Mouse (Mus musculus) embryonic facial prominence, embryonic 10.5 days (tissue): ENCODE results near the gene Gm9837. TPM values are rescaled to one million over a fixed set of nuclear protein-coding genes. Genes with fewer than 3 reads are reported as not detected.
"Not testable (repeated sequence)": the region's sequence is repeated elsewhere in the genome, so short reads cannot be mapped to it uniquely, and the experiment has no call there.

ENCODE experiments used
- DNase-seq: peaks from one replicate; pipeline ENCODE4 v3.0.0-alpha.2; 2017; ENCODE audit warnings: low spot score
- H3K27ac ChIP-seq: fragments of 300-500 bp; sonication (generic); replicated peaks from 2 replicates; pipeline ENCODE4 v1.5.1; 2016; ENCODE audit warnings: mild to moderate bottlenecking
- H3K27me3 ChIP-seq: fragments of 300-500 bp; sonication (generic); replicated peaks from 2 replicates; pipeline ENCODE4 v1.6.1; 2016; ENCODE audit warnings: low read depth, mild to moderate bottlenecking; ENCODE audit not compliant: poor library complexity, severe bottlenecking
- H3K36me3 ChIP-seq: fragments of 300-500 bp; sonication (generic); replicated peaks from 2 replicates; pipeline ENCODE4 v1.6.1; 2016; ENCODE audit warnings: mild to moderate bottlenecking, moderate library complexity
- H3K4me1 ChIP-seq: fragments of 300-500 bp; sonication (generic); 2 replicates; pipeline ENCODE4 v1.6.1; 2016
- H3K4me3 ChIP-seq: fragments of 300-500 bp; sonication (generic); 2 replicates; pipeline ENCODE4 v1.5.1; 2016; ENCODE audit warnings: mild to moderate bottlenecking, moderate library complexity
- H3K9me3 ChIP-seq: fragments of 300-500 bp; sonication (generic); 2 replicates; pipeline ENCODE4 v1.6.1; 2016; ENCODE audit warnings: mild to moderate bottlenecking
- WGBS: fragments of 180-500 bp; shearing (Covaris S2); methylation state at CpG from one replicate; pipeline ENCODE4 v1.1.7; 2016; 5-methylcytosine and 5-hydroxymethylcytosine counted together
- polyA plus RNA-seq: library from polyadenylated mRNA; unstranded; fragments of >200 nt; fragmentation: Nextera tagmentation; extraction: Ambion mirVana; gene quantifications from 2 replicates; pipeline ENCODE4 v1.2.1, GENCODE M21; 2016

The Gm9837 gene
- polyA plus RNA-seq, 1 experiment from 2014 or later: not detected

DNA sequence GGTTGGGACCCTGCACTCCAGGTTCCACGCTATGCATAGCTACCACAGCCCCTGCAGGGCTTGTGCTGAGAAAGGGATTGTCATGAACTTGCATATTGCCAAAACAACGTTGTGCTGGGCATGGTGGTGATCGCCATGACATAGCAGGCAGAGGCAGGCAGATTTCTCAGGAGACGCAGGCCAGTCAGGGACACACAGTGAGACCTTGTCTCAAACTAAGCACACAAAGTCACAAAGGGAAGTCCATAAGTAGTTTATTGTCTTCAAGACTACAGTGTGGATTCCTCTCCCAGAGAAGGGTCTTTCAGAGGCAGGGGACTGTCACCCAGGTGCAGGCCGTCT is 41.6 kb downstream of the Gm9837 start:
- no peaks in the 10 kb centered on the region for H3K9me3 ChIP-seq
- 95% methylated on average over 5 of the region's 5 CpGs for WGBS
- H3K27me3 ChIP-seq: 0 out of 2 replicates have a peak, but pooled peaks cover 4% of the 10 kb centered on the region
- H3K36me3 ChIP-seq: peaks cover 25% of the 10 kb centered on the region
- DNase-seq: no peak
- H3K4me1 ChIP-seq: peaks cover 17% of the 10 kb centered on the region
- H3K4me3 ChIP-seq: no peak overlapping the region
- no peak overlapping the region for H3K27ac ChIP-seq

- H3K27me3 ChIP-seq: 0 out of 2 replicates have a peak, but pooled peaks cover under 1% of the 10 kb centered on the region
- H3K36me3 ChIP-seq: peaks cover 25% of the 10 kb centered on the region
- no peak for DNase-seq
- H3K4me3 ChIP-seq: no peak overlapping the region
- peaks cover 17% of the 10 kb centered on the region for H3K4me1 ChIP-seq
- H3K27ac ChIP-seq: no peak overlapping the region
- WGBS: 91% methylated on average over 3 of the region's 3 CpGs
- no peaks in the 10 kb centered on the region for H3K9me3 ChIP-seq
Observed at GRCm38 (mm10) chr11:53427993-53428715, 42.1 kb downstream of the Gm9837 start.

DNA sequence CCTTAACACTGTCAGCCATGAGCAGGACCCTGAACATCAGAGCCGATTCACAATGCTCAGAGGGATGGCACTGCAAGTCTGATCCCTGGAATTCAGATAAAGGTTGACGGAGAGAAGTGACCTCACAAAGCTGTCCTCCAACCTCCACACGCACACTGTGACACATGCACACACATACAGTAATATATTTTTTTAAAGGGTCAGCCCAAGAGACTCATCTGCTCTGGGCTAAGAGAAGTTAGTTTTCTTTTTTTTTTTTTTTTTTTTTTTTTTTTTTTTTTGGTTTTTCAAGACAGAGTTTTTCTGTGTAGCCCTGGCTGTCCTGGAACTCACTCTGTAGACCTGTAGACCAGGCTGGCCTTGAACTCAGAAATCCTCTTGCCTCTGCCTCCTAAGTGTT is 43.4 kb downstream of the Gm9837 start:
- peaks cover 33% of the 10 kb centered on the region for H3K36me3 ChIP-seq
- DNase-seq, H3K27ac ChIP-seq, H3K27me3 ChIP-seq, H3K9me3 ChIP-seq, H3K4me3 ChIP-seq: not testable (repeated sequence)
- 90% methylated on average over 3 of the region's 3 CpGs for WGBS
- H3K4me1 ChIP-seq: peaks cover 17% of the 10 kb centered on the region

- WGBS: 88% methylated on average over 6 of the region's 6 CpGs
- Histone ChIP-seq H3K9me3 (no peaks in the 10 kb centered on the region), H3K4me1 (peaks cover 12% of the 10 kb centered on the region), H3K4me3 (no peak overlapping the region), H3K27ac (no peak overlapping the region), H3K27me3 (no peaks in the 10 kb centered on the region), H3K36me3 (peaks cover 43% of the 10 kb centered on the region)
- DNase-seq: no peak
Observed at GRCm38 (mm10) chr11:53425711-53426255, 44.5 kb downstream of the Gm9837 start.

DNA sequence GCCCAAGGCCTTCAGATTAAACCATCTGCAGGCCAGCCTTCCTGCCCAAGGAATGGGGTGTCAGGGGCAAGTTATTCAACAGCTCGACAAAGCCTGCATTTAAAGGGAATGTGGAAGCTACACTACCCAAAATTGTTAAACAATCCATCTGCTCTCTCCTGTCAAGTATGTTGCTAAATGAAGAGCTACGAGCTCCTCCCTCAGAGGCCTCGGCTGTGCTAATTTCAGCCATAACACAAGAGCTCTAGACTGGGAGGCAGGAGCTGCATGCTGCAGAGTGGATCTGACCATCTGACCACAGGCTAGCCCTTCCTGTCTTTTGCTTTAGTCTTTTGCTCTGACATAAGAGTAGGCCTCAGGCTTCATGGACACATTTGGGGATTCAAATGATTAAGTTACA is 45.0 kb downstream of the Gm9837 start:
- peaks cover 10% of the 10 kb centered on the region for H3K4me1 ChIP-seq
- DNase-seq: no peak
- no peaks in the 10 kb centered on the region for H3K9me3 ChIP-seq
- peaks cover 45% of the 10 kb centered on the region for H3K36me3 ChIP-seq
- H3K27me3 ChIP-seq: no peaks in the 10 kb centered on the region
- no peak overlapping the region for H3K4me3 ChIP-seq
- H3K27ac ChIP-seq: no peak overlapping the region
- WGBS: 76% methylated on average over 3 of the region's 3 CpGs

DNA sequence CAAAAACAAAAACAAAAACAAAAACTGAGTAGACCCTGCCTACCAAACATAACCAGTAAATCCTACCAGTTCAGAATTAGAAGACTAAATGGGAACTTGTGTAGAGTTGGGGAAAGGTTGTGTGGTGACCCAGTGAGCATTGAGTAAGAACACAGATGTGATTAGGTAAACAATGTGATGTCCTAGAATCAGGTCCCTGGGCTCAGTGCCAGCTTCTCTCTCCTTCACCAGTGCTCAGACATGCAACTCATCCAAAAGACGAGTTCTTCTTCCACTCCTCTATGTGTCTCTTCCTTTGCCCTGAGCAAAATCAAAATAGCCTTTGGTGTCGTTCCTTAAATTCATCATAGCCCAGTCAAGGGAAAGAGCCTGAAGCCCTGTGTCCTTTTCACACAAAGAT is 45.5 kb downstream of the Gm9837 start:
- H3K4me1 ChIP-seq: peaks cover 6% of the 10 kb centered on the region
- H3K4me3 ChIP-seq: no peak overlapping the region
- no peaks in the 10 kb centered on the region for H3K9me3 ChIP-seq
- WGBS: 80% methylated on average over 2 of the region's 2 CpGs
- H3K27me3 ChIP-seq: no peaks in the 10 kb centered on the region
- H3K27ac ChIP-seq: no peak overlapping the region
- no peak for DNase-seq
- H3K36me3 ChIP-seq: peaks cover 49% of the 10 kb centered on the region

DNA sequence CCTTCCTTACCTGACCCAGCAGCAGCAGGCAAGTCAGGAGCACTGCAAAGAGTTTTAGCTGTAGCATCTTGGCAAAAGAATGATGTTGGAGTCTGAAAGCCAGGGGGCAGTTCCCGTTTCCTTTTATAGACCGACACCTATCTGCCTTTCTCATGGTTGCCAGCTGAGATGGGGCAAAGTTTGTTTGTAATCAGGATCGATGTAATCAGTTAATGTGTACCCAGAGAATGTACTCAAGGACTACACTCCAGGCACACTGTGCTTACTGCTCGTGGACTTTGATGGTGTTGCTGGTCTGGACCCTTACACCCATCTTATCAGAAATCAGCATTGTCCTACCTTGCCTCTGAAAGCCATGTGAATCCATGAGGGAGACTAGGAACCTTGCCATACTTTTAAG is 47.2 kb downstream of the Gm9837 start, which contains the start of gene Leap2:
Gene Leap2 (minus strand): TSS at position 135 of the 400 bp plus-strand sequence.
- Histone ChIP-seq H3K4me1 (no peaks in the 10 kb centered on the region), H3K27ac (no peak within 1 kb of the TSS), H3K4me3 (no peak within 1 kb of the TSS), H3K36me3 (peaks cover 49% of the 10 kb centered on the region), H3K9me3 (no peaks in the 10 kb centered on the region), H3K27me3 (no peaks in the 10 kb centered on the region)
- 92% methylated on average over 4 of the region's 4 CpGs for WGBS
- DNase-seq: no peak

Other genes with a start within 250 kb of the Gm9837 start
- gene Hspa4, start 170.0 kb downstream of the Gm9837 start, polyA plus RNA-seq: 130 and 136 TPM in 2 replicates
- gene Zcchc10, start 145.8 kb downstream of the Gm9837 start, polyA plus RNA-seq: 29.2 and 30.4 TPM in 2 replicates
- 37.5 and 42.7 TPM in 2 replicates for gene Aff4, start 119.6 kb downstream of the Gm9837 start, polyA plus RNA-seq
- gene Leap2, start 47.3 kb downstream of the Gm9837 start, polyA plus RNA-seq: not detected in 2 replicates
- 525 and 531 TPM in 2 replicates for gene Uqcrq, start 39.6 kb downstream of the Gm9837 start, polyA plus RNA-seq
- gene Gdf9, start 39.5 kb downstream of the Gm9837 start, polyA plus RNA-seq: 0.82 and 1.4 TPM in 2 replicates
- 0.16 and 0.19 TPM in 2 replicates for gene Gm10447, start 13.4 kb downstream of the Gm9837 start, polyA plus RNA-seq
- gene Shroom1, start 13.3 kb downstream of the Gm9837 start, polyA plus RNA-seq: 2.3 and 2.4 TPM in 2 replicates
- gene Gm9945, start 9.7 kb upstream of the Gm9837 start, polyA plus RNA-seq: 0.16 TPM in 1 of 2 replicates, not detected in the other
- 0.44 and 0.82 TPM in 2 replicates for gene Sowaha, start 9.8 kb upstream of the Gm9837 start, polyA plus RNA-seq
- gene Sept8, start 48.8 kb upstream of the Gm9837 start, polyA plus RNA-seq: 17.7 and 19.0 TPM in 2 replicates
- gene Kif3a, start 96.9 kb upstream of the Gm9837 start, polyA plus RNA-seq: 68.0 and 77.6 TPM in 2 replicates
- 0.61 and 0.72 TPM in 2 replicates for gene Il4, start 148.2 kb upstream of the Gm9837 start, polyA plus RNA-seq
- gene Il13, start 164.2 kb upstream of the Gm9837 start, polyA plus RNA-seq: not detected in 2 replicates
- gene Rad50, start 236.8 kb upstream of the Gm9837 start, polyA plus RNA-seq: 24.6 and 25.8 TPM in 2 replicates